Mouse (Mus musculus): ENCODE measurements around the gene Tacc3.

GRCm38 (mm10) chr5:33706350-33706629 is 48.4 kb downstream of the Tacc3 start:
- TF ChIP-seq GATA1 (IDR thresholded peaks at IDR 0.05; ENCODE audit: low read length) = no peak
- TF ChIP-seq TAL1 (IDR thresholded peaks at IDR 0.05; ENCODE audit: low read length) = no peak
